Mouse (Mus musculus) granulocyte monocyte progenitor cell, adult 5-6 weeks (primary cell): ENCODE data around the gene Mymx. TPM values are rescaled to one million over a fixed set of nuclear protein-coding genes. Genes with fewer than 3 reads are reported as not detected.

Source experiments
- ATAC-seq: replicated peaks from 2 replicates; pipeline ENCODE4 v1.8.0; 2016; ENCODE audit warnings: mild to moderate bottlenecking, moderate TSS enrichment, inconsistent platforms; ENCODE audit not compliant: poor library complexity, severe bottlenecking
- total RNA-seq, 2 experiments: library from RNA; stranded (forward) in 1 of 2; stranded (reverse) in 1 of 2; fragments of 200-712, 200-1000 nt in 1 of 2; fragments of >200 nt in 1 of 2; fragmentation: Nextera tagmentation in 1 of 2; gene quantifications; 2 replicates each; pipeline ENCODE4 v1.2.3; 2014 to 2017

Mymx gene
- total RNA-seq, 2 experiments from 2014 or later, result not detected

DNA sequence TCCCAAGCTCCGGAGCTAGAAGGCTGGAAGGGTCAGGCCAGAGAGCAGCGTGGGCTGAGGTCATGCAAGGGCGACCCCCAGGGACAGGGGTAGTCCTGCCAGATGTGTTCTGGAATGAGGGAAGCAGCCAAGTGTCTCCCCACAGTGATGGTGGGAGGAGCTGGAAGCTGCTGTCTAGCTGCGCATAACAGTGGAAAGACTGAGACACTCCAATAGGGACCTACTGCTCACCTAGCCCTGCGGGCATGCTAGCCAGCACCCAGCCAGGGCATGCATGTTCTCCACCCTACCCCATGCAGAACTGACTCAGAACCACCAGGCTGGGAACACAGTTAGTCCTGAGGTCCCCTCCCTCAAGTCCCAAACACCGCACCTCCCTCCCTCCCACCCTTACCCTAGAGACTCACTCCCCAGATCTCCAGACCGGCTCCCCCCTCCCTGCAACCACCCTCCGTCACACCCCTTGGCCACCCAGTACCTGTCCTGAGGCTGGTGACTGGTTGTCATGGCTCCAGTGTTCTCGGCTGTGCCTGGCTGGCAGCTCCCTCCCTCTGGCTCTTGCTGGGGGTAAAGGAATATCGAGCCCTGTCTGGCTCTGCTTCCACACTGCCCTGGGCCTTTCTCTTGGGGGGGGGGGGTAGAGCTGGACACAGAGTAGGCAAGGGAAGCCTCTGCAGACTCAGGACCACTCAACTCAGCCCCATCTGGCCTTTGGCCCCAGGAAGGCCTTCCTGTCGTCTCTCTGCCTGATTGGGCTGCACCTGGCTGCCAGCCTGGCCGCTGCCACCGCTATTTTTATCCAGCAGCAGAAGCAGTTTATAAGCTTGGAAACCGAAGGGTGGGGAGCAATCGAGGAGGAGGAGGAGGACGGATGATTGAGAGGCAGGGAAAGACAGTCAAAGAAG is 9.9 kb downstream of the Mymx start:
- no peak for ATAC-seq

DNA sequence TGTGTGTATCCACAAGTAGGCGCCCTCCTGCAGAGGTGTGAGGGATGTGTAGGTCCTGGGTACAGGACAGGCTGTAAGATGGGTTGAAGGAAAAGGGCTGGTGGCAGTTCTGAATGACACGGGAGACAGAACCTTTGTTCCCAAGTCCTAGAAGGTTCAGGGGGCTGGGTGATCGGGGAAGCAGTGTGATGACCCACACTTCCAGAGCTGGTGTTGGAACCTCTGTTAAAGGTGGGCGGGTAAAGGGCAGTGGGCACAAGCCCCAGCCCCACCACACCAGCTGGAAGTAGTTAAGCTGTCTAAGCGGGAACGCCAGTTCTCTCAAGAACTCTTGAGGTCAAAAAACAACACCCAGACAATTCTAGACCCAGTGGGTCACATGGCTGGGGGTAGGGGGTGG is 11.5 kb downstream of the Mymx start:
- no peak for ATAC-seq

GRCm38 (mm10) chr17:45589844-45590243 is 12.1 kb downstream of the Mymx start:
- ATAC-seq, result no peak

DNA sequence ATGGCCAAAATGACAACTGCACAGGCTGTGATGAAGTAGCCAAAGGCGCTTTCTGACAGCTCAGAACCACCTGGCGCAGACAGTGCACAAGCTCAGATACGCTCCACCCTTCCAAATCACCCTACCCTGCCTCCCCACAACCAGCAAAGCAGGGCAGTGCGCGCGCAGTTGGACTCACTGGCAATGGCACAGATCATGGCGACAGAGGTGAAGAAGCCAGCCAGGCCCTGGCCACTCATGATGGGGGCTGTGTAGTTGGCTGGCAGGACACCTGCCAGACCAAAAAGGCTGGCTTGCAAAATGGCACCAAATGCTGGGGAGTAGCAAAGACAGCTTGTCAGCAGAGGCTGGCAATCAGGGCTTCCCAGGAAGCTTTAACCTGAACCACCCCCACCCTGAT is 12.7 kb downstream of the Mymx start:
- no peak for ATAC-seq

DNA sequence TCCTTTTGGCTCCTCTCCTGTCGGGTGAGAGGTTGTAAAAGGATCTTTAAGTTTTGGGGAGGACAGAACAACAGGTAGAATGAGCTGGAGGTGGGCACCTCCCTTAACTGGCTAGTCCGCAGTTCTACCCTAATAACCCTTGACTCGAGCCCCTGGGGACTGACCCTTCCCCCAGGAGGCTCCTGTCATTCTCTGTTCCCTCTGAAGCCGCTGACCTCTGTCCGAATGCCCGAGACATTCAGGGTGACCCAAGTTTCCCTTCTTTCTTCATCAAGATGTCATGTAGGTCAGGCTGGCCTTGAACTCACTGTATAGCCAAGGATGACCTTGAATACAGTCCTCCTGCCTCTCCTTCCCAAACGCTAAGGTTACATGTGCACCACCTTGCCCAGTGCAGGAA is 13.5 kb downstream of the Mymx start:
- ATAC-seq, result no peak

DNA sequence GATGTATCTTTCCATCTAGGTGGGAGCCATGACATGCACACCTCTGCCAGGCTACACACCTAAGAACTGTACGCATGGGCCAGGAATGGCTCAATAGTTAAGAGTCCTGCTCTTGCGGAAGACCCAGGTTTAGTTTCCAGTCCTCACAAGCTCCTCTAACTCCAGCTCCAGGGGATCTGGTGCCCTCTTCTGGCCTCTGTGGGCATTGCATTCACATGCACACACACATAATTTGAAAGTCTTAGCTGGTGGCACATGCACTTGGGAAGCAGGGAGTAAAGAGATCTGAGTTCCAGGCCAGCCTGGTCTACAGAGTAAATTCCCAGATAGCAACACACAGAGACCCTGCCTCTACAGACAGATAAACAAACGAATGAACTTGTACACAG is 15.5 kb downstream of the Mymx start:
- ATAC-seq, result no peak

- ATAC-seq, result no peak
These were observed 16.0 kb downstream of the Mymx start for GRCm38 (mm10) chr17:45585725-45586448.

GRCm38 (mm10) chr17:45584939-45585678 is 16.8 kb downstream of the Mymx start:
- peak; percentile 53 for ATAC-seq

DNA sequence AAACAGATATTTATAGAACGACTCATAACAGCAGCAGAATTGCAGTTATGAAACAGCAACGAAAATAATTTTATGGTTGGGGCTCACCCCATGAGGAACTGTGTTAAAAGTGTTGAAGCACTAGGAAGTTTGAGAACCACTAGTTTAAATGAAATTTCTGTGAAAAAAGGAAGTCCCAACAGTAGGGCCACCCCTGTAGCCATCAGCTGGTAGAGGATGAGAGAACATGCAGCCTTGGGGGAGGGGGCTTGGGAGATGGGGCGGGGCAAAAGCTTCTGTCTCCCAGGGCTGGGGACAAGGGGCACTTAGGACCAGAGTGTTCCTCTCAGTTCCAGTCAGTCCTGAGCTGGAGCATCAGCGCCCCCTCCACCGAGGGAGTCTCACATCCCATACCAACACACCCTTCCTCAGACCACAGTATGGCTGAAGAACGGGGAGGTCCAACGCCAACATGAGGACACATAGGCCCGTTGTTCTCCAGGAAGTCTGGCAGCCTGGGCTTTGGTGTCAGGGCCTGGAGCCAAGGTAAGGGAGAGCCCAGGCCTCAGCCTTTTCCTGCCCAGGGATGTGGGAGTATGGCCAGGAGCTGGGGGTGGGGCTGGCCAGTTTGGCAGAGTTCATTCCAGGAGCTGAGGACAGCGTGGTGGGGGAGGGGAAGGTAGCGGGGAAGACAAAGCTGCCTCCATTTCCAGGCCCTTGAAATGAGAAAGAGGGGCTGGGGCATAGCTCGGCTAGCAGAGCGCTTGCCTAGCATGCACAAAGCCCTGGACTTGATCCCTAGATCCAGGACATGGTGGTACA is 17.6 kb downstream of the Mymx start:
- peak; percentile 49 for ATAC-seq

DNA sequence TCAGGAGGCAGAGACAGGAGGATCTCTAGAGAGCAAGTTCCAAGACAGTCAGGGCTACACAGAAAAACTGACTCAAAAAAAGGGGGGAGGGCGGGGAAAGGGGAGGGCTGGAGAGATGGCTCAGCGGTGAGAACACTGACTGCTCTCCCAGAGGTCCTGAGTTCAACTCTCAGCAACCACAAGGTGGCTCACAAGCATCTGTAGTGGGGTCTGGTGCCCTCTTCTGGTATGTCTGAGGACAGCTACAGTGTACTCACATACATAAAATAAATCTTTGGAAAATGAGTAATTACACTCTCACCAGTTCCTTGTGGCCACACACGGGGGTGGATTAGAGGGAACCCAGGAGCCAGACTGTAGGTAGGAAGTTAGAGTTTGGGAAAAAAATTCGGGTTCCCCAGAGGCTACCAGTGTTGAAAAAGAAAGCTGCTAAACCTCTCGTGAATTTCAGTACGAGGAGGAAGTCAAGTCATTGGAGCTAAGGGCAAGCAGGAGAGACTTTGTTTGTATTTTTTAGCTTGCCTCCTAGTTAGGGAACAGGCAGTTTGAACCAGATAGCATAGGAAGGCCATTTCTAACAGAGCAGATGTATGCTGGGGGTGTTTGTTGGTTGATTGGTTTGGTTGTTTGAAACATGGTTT is 19.1 kb downstream of the Mymx start:
- no peak for ATAC-seq

DNA sequence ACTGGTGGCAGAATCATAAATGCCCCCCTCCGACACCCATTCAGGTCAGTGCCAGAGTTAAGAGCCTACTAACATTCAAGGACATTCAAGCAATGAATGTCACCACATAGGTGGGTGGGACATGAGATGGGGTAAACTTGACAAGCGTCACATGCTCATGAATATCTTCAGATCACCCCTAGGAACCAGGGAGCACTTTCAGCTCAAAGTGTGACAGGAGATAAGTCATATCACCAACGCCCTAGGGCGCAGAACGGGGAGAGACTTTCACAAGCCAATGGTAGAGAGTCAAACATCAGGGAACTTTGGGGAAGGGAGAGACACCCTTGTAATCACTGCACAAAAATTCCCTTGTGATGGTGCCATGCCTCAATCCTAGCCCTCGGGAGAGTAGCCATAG is 19.7 kb downstream of the Mymx start:
- no peak for ATAC-seq

DNA sequence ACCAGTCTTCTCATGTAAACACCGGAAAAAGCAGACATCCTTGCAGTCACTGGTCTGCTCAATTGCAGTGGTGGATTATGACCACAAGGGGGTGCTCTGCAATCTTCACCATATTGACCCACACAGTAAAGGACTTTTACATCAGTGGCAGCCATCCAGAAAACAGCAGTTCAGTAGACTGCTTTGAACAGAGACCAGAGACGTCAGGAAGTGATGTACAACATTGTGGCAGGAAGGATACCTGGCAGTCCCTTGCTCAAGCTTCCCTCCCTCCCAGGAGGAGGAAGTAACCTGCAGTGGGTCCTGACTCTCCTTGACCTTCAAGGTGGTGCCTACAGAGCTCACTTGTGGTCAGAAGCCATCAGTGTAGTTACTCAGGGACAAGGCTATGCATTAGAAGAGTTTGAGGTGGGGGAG is 20.3 kb downstream of the Mymx start:
- peak; percentile 24 for ATAC-seq

- no peak for ATAC-seq
These were observed 20.9 kb downstream of the Mymx start for GRCm38 (mm10) chr17:45580958-45581477.

DNA sequence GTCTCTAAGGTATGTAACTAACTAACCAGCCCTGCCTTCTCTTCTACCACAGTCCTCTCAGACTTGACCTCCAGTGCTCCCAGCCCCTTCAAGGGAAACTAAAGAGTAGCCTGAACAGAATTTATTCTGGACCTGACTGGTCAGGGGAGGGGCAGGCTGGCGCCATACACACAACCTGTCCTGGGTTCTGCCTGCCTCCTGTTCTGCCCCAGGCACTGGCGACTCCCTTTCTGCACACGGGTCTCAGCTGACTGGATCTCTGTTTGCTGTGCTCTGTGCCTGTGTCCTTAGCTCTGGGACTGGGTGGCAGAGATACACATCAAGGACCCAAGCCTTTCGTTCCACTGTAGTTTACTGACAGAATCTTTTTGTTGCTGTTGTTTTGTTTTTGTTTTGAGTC is 22.3 kb downstream of the Mymx start:
- ATAC-seq, result no peak

DNA sequence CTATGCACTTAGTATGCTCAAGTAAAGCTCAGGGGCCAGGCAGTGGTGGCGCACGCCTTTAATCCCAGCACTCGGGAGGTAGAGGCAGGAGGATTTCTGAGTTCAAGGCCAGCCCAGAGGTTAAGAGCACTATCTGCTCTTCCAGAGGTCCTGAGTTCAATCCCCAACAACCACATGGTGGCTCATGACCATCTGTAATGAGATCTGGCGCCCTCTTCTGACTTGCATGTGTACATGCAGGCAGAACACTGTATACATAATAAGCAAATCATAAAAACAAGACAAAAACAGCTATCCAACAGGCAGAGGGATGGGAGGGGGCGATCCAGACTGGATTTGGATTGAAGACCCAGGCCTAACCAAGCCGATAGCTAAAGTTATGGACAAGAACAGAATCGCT is 23.1 kb downstream of the Mymx start:
- no peak for ATAC-seq

GRCm38 (mm10) chr17:45578242-45578641 is 23.7 kb downstream of the Mymx start:
- no peak for ATAC-seq

DNA sequence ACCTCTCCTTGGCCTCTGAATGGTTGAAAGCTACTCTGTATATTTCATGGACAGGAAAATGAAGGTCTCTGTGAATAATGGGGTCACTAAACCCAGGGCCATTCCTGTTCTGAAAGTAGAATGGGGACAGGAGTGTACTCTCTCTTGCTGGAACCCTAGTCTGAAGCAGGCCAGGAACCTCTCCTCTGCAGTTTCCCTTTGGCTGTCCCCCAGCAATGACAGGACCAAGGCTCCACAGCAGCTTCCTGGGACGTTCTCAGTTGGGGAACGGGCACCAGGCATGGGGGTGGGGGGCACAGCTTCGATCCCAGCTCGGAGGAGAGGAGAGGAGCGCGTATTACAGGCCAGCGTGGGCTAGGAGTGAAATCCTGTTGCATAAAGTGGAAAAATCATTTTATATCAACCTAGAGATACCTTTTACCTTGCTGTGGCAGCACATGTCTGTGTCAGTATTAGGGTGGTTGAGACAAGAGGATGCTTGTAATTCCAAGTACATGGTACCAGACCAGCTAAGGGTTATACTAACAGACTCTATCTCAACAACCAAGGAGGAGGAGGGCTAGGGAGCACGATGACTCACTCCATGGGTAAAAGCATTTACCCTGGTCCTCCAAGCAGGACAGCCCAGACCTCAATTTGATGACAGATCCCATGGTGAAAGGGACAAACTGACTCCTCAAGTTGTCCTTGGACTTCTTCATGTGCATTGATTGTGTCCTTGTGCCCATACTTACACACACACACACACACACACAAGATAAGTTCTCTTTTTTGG is 26.6 kb downstream of the Mymx start:
- no peak for ATAC-seq

DNA sequence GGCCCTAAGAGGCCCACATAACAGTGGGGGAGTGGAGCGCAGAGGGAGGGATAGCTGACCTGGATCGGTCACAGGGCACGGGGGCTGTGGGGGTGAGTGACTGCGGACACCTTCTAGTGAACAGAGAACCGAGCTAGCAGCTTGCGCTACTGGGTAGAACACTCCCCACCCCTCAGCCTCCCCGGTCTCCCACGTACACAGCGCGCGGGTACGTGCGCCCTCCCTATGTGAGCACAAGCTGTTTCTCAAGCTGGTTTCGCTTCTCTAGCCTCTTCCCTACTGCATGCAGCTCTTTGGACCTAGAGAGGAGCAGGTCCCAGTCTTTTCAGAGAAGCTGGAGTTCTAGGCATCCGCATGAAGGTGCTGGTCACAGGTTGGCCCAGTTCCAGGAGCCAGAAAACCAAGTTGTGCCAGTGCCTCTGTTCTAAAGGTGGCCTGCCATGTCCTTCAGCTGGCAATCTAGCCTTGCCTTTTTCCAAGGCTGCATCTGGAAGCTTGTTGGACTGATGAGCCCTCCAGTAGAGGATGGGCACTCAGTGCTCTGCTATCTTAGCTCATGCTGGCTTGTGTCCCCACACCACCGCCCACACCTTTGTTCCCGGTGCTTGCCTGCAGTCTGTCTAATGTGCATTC is 27.7 kb downstream of the Mymx start:
- peak; percentile 45 for ATAC-seq
